Mouse (Mus musculus) left cerebral cortex, postnatal 14 days (tissue): ENCODE results near the gene Slc3a1. TPM values are rescaled to one million over a fixed set of nuclear protein-coding genes. Genes with fewer than 3 reads are reported as not detected.

ENCODE experiments used
- DNase-seq, 2 experiments: peaks; one replicate each; pipeline ENCODE4 v3.0.0; 2021 to 2022; ENCODE audit warnings: low spot score in 2 of 2, mixed read lengths in 1 of 2
- intact Hi-C: fragments of 180-260 bp; cut with DNase I; formaldehyde crosslinking; loops from one replicate; pipeline ENCODE4 v1.15.1; 2025
- total RNA-seq, 2 experiments: library from RNA; stranded (reverse); gene quantifications; 2 replicates each; pipeline ENCODE4 v1.2.3; 2021

Gene Slc3a1
- total RNA-seq, 2 experiments from 2014 or later: 0.34 to 0.51 TPM

- intact Hi-C loops: no loop called here
These were observed 2.5 kb downstream of the Slc3a1 start for GRCm38 (mm10) chr17:85030651-85031050.

GRCm38 (mm10) chr17:85033087-85033486 is 4.9 kb downstream of the Slc3a1 start:
- intact Hi-C loops: no loop called here
- no peak for DNase-seq

More at GRCm38 (mm10) chr17:85030651-85031050, 2.5 kb downstream of the Slc3a1 start:
- DNase-seq: no peak

- intact Hi-C loops: no loop called here
- DNase-seq: peak in 1 of 2 experiments; percentile 49
These were observed 5.9 kb downstream of the Slc3a1 start for GRCm38 (mm10) chr17:85034068-85034467.

- intact Hi-C loops: no loop called here
These were observed 9.7 kb downstream of the Slc3a1 start for GRCm38 (mm10) chr17:85037855-85038254.

GRCm38 (mm10) chr17:85038311-85038710 is 10.1 kb downstream of the Slc3a1 start:
- intact Hi-C loops: no loop called here
- no peak for DNase-seq

More at GRCm38 (mm10) chr17:85037855-85038254, 9.7 kb downstream of the Slc3a1 start:
- no peak for DNase-seq

- intact Hi-C loops: no loop called here
- DNase-seq: no peak
These were observed 10.6 kb downstream of the Slc3a1 start for GRCm38 (mm10) chr17:85038761-85039160.

- no peak for DNase-seq
- intact Hi-C loops: no loop called here
These were observed 12.7 kb downstream of the Slc3a1 start for GRCm38 (mm10) chr17:85040913-85041312.

- DNase-seq: no peak
- intact Hi-C loops: no loop called here
These were observed 14.2 kb downstream of the Slc3a1 start for GRCm38 (mm10) chr17:85042419-85042818.

- DNase-seq: no peak
- intact Hi-C loops: no loop called here
These were observed 15.2 kb downstream of the Slc3a1 start for GRCm38 (mm10) chr17:85043404-85043816.

- no peak for DNase-seq
- intact Hi-C loops: no loop called here
These were observed 16.3 kb downstream of the Slc3a1 start for GRCm38 (mm10) chr17:85044466-85044865.

- intact Hi-C loops: no loop called here
- no peak for DNase-seq
These were observed 17.0 kb downstream of the Slc3a1 start for GRCm38 (mm10) chr17:85045160-85045559.

GRCm38 (mm10) chr17:85048379-85048778 is 20.2 kb downstream of the Slc3a1 start:
- intact Hi-C loops: no loop called here

GRCm38 (mm10) chr17:85058276-85058675 is 30.1 kb downstream of the Slc3a1 start:
- no peak for DNase-seq
- intact Hi-C loops: no loop called here

More at GRCm38 (mm10) chr17:85048379-85048778, 20.2 kb downstream of the Slc3a1 start:
- DNase-seq: no peak

GRCm38 (mm10) chr17:85059136-85059535 is 31.0 kb downstream of the Slc3a1 start:
- no peak for DNase-seq
- intact Hi-C loops: no loop called here

- intact Hi-C loops: loop anchor here (5.0 kb wide), 1 partner anchor 36 kb away; the partner anchor contains the start of gene Slc3a1
- DNase-seq: no peak
These were observed 35.4 kb downstream of the Slc3a1 start for GRCm38 (mm10) chr17:85063560-85063959.

- no peak for DNase-seq
- intact Hi-C loops: no loop called here
These were observed 39.2 kb downstream of the Slc3a1 start for GRCm38 (mm10) chr17:85067331-85067730.

GRCm38 (mm10) chr17:85070658-85071057 is 42.5 kb downstream of the Slc3a1 start:
- no peak for DNase-seq
- intact Hi-C loops: no loop called here

GRCm38 (mm10) chr17:85071088-85071775 is 43.1 kb downstream of the Slc3a1 start:
- DNase-seq: no peak
- intact Hi-C loops: no loop called here

GRCm38 (mm10) chr17:85072383-85072782 is 44.2 kb downstream of the Slc3a1 start:
- DNase-seq: no peak
- intact Hi-C loops: no loop called here

- intact Hi-C loops: no loop called here
- no peak for DNase-seq
These were observed 45.0 kb downstream of the Slc3a1 start for GRCm38 (mm10) chr17:85073214-85073613.

- intact Hi-C loops: no loop called here
- peak in 1 of 2 experiments; percentile 39 for DNase-seq
These were observed 45.9 kb downstream of the Slc3a1 start for GRCm38 (mm10) chr17:85074083-85074482.
